Mouse (Mus musculus): ENCODE measurements around the gene Foxd2. TPM values are rescaled to one million over a fixed set of nuclear protein-coding genes. Genes with fewer than 3 reads are reported as not detected.

Foxd2 gene
- polyA plus RNA-seq, 1 experiment from 2014 or later, result 0.05 TPM

- 0 out of 2 replicates have a peak, but pooled peaks cover 4% of the 10 kb centered on the region for H3K27me3 ChIP-seq (replicated peaks; ENCODE audit: control insufficient read depth, insufficient read depth, low read length)
- no peak overlapping the region for H3K27ac ChIP-seq (ENCODE audit: low read depth, low read length)
- H3K4me3 ChIP-seq (ENCODE audit: low read length), result no peak overlapping the region
- 47% methylated on average over 4 of the region's 4 CpGs for WGBS
- H3K4me1 ChIP-seq (ENCODE audit: control insufficient read depth, insufficient read depth, low read depth, low read length), result no peaks in the 10 kb centered on the region
- no peak overlapping the region for H3K9ac ChIP-seq (ENCODE audit: low read depth, low read length)
- H3K4me2 ChIP-seq (ENCODE audit: low read length), result no peak overlapping the region
- ATAC-seq, result no peak
- H3K36me3 ChIP-seq (ENCODE audit: control insufficient read depth, insufficient read depth, low read length), result no peaks in the 10 kb centered on the region
- H3K9me3 ChIP-seq (ENCODE audit: control insufficient read depth, low read length), result no peaks in the 10 kb centered on the region
Observed at GRCm38 (mm10) chr4:114942112-114942511, 33.4 kb upstream of the Foxd2 start.

GRCm38 (mm10) chr4:114941311-114941710 is 32.6 kb upstream of the Foxd2 start:
- no peak overlapping the region for H3K9ac ChIP-seq (ENCODE audit: low read depth, low read length)
- ATAC-seq, result no peak

DNA sequence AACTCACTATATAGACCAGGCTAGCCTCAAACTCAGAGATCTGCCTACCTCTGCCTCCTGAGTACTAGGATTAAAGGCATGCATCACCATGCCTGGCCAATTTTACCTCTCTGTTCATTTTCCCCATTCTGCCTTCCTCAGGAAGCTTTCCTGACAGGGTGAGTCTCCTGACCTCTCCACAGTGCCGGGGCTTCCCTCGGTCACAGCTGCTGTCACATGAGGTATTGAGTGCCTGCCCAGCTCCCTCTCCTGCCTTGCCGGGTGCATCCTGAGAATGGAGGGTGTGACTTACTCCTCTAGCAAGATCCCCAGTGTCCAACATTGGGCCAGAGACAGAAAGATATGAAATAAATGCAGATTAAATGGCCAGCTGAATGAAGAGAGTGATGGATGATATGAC is 29.6 kb upstream of the Foxd2 start:
- H3K4me1 ChIP-seq (ENCODE audit: control insufficient read depth, insufficient read depth, low read depth, low read length), result no peaks in the 10 kb centered on the region
- H3K9ac ChIP-seq (ENCODE audit: low read depth, low read length), result no peak overlapping the region
- H3K4me3 ChIP-seq (ENCODE audit: low read length), result no peak overlapping the region
- peaks cover 3% of the 10 kb centered on the region; the same call in 1 of the 2 replicates for H3K27me3 ChIP-seq (replicated peaks; ENCODE audit: control insufficient read depth, insufficient read depth, low read length)
- no peak overlapping the region for H3K27ac ChIP-seq (ENCODE audit: low read depth, low read length)
- ATAC-seq, result no peak
- no peak overlapping the region for H3K4me2 ChIP-seq (ENCODE audit: low read length)
- WGBS, result 68% methylated on average over 3 of the region's 3 CpGs
- H3K36me3 ChIP-seq (ENCODE audit: control insufficient read depth, insufficient read depth, low read length), result no peaks in the 10 kb centered on the region
- no peaks in the 10 kb centered on the region for H3K9me3 ChIP-seq (ENCODE audit: control insufficient read depth, low read length)

More at GRCm38 (mm10) chr4:114941311-114941710, 32.6 kb upstream of the Foxd2 start:
- Histone ChIP-seq H3K36me3 (ENCODE audit: control insufficient read depth, insufficient read depth, low read length) (no peaks in the 10 kb centered on the region), H3K4me2 (ENCODE audit: low read length) (no peak overlapping the region), H3K27ac (ENCODE audit: low read depth, low read length) (no peak overlapping the region), H3K27me3 (replicated peaks; ENCODE audit: control insufficient read depth, insufficient read depth, low read length) (0 out of 2 replicates have a peak, but pooled peaks cover 4% of the 10 kb centered on the region), H3K4me3 (ENCODE audit: low read length) (no peak overlapping the region), H3K4me1 (ENCODE audit: control insufficient read depth, insufficient read depth, low read depth, low read length) (no peaks in the 10 kb centered on the region), H3K9me3 (ENCODE audit: control insufficient read depth, low read length) (no peaks in the 10 kb centered on the region)
- 81% methylated on average over 4 of the region's 4 CpGs for WGBS

DNA sequence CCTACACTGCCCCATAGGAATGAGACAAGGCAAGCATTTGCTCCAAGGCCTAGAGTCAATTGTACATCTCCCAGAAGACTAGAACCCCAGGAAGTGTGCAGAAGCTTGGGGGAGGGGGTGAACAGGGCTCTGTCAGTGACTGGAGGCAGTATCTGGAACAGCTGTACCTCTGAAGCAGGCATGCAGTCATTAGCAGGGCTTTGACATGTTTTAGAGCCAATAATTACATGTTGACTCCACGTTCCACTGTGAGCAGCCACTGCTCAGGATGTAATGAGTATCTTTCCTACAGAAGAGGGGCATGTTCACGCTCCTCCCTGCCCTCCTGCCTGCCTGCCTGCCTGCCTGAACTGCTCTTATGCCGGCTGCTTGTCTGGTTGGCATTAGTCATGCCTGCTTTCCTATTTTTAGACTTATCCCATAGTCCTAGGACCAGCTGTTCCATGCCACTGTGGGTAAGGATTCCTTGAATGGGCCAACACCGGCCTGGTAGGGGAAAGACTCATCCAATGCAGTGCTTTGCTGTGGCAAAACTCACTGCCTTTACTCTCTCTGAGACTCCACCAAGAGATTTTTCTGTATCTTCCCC is 28.9 kb upstream of the Foxd2 start:
- no peak overlapping the region for H3K9ac ChIP-seq (ENCODE audit: low read depth, low read length)
- no peaks in the 10 kb centered on the region for H3K36me3 ChIP-seq (ENCODE audit: control insufficient read depth, insufficient read depth, low read length)
- no peak for ATAC-seq
- no peaks in the 10 kb centered on the region for H3K9me3 ChIP-seq (ENCODE audit: control insufficient read depth, low read length)
- H3K27me3 ChIP-seq (replicated peaks; ENCODE audit: control insufficient read depth, insufficient read depth, low read length), result peaks cover 3% of the 10 kb centered on the region; the same call in 1 of the 2 replicates
- 55% methylated on average over 4 of the region's 4 CpGs for WGBS
- no peaks in the 10 kb centered on the region for H3K4me1 ChIP-seq (ENCODE audit: control insufficient read depth, insufficient read depth, low read depth, low read length)
- H3K27ac ChIP-seq (ENCODE audit: low read depth, low read length), result no peak overlapping the region
- no peak overlapping the region for H3K4me2 ChIP-seq (ENCODE audit: low read length)
- H3K4me3 ChIP-seq (ENCODE audit: low read length), result no peak overlapping the region

DNA sequence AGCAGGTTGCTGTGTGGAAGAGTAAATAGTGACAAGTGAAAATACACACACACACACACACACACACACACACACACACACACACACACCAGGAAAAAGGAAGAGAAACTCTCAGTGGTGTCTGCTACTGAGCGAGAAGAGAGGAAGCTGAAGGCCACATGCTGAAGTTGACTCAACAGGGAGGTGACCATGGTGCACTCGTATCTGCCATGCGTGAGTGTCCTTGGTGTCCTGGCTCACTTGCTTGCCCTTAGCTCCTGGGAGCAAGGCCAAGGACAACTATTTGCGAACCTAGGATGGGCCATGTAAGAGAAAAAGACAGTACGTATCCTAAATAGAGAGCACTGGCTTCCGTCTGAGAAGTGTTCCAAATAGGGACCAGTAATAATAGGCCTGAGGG is 25.5 kb upstream of the Foxd2 start:
- WGBS, result 88% methylated on average over 6 of the region's 6 CpGs

DNA sequence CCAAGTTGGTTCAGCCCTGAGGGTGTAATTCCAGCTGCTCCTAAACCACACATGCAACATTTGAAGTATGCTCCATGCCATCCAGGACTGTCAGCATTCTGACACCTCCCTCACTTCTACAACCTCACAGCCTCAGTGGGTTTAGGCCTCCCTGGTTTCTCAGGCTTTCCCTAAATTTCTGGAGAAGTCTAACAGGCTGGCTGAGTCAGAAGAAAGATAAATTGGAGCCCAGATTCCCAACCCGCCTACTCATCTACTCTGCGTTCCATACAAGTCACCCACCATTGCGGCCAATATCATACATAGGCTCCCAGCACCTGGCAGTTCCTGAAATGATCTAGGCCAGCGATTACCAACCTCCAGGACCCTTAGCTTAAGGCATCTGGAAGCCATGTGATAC is 24.1 kb upstream of the Foxd2 start:
- H3K9me3 ChIP-seq (ENCODE audit: control insufficient read depth, low read length), result no peaks in the 10 kb centered on the region
- H3K36me3 ChIP-seq (ENCODE audit: control insufficient read depth, insufficient read depth, low read length), result no peaks in the 10 kb centered on the region
- no peak overlapping the region for H3K9ac ChIP-seq (ENCODE audit: low read depth, low read length)
- H3K4me1 ChIP-seq (ENCODE audit: control insufficient read depth, insufficient read depth, low read depth, low read length), result no peaks in the 10 kb centered on the region
- 88% methylated on average over 4 of the region's 4 CpGs for WGBS
- ATAC-seq, result no peak
- peaks cover 7% of the 10 kb centered on the region for H3K27me3 ChIP-seq (replicated peaks; ENCODE audit: control insufficient read depth, insufficient read depth, low read length)
- H3K4me2 ChIP-seq (ENCODE audit: low read length), result no peak overlapping the region
- H3K4me3 ChIP-seq (ENCODE audit: low read length), result no peak overlapping the region
- H3K27ac ChIP-seq (ENCODE audit: low read depth, low read length), result no peak overlapping the region

More for the DNA sequence above, 25.5 kb upstream of the Foxd2 start:
- peaks cover 3% of the 10 kb centered on the region; the same call in 1 of the 2 replicates for H3K27me3 ChIP-seq (replicated peaks; ENCODE audit: control insufficient read depth, insufficient read depth, low read length)
- H3K4me2 ChIP-seq (ENCODE audit: low read length), result no peak overlapping the region
- H3K4me1 ChIP-seq (ENCODE audit: control insufficient read depth, insufficient read depth, low read depth, low read length), result no peaks in the 10 kb centered on the region
- no peaks in the 10 kb centered on the region for H3K36me3 ChIP-seq (ENCODE audit: control insufficient read depth, insufficient read depth, low read length)
- H3K27ac ChIP-seq (ENCODE audit: low read depth, low read length), result no peak overlapping the region
- H3K9ac ChIP-seq (ENCODE audit: low read depth, low read length), result no peak overlapping the region
- no peak for ATAC-seq
- H3K4me3 ChIP-seq (ENCODE audit: low read length), result no peak overlapping the region
- H3K9me3 ChIP-seq (ENCODE audit: control insufficient read depth, low read length), result no peaks in the 10 kb centered on the region

- peaks cover 36% of the 10 kb centered on the region for H3K27me3 ChIP-seq (replicated peaks; ENCODE audit: control insufficient read depth, insufficient read depth, low read length)
- no peak overlapping the region for H3K4me3 ChIP-seq (ENCODE audit: low read length)
- H3K9ac ChIP-seq (ENCODE audit: low read depth, low read length), result no peak overlapping the region
- WGBS, result 21% methylated on average over 15 of the region's 15 CpGs
- peaks cover 12% of the 10 kb centered on the region for H3K4me1 ChIP-seq (ENCODE audit: control insufficient read depth, insufficient read depth, low read depth, low read length)
- no peak overlapping the region for H3K4me2 ChIP-seq (ENCODE audit: low read length)
- no peaks in the 10 kb centered on the region for H3K36me3 ChIP-seq (ENCODE audit: control insufficient read depth, insufficient read depth, low read length)
- no peak for ATAC-seq
- H3K27ac ChIP-seq (ENCODE audit: low read depth, low read length), result no peak overlapping the region
- H3K9me3 ChIP-seq (ENCODE audit: control insufficient read depth, low read length), result no peaks in the 10 kb centered on the region
Observed at GRCm38 (mm10) chr4:114929155-114929554, 20.5 kb upstream of the Foxd2 start.

GRCm38 (mm10) chr4:114925917-114926312 is 17.2 kb upstream of the Foxd2 start, which contains the start of gene Foxe3:
Gene Foxe3 (minus strand): TSS chr4:114926013.
- Histone ChIP-seq H3K4me2 (ENCODE audit: low read length) (peak within 1 kb of the TSS; percentile 60), H3K4me3 (ENCODE audit: low read length) (peak within 1 kb of the TSS; percentile 42), H3K4me1 (ENCODE audit: control insufficient read depth, insufficient read depth, low read depth, low read length) (peaks cover 12% of the 10 kb centered on the region), H3K36me3 (ENCODE audit: control insufficient read depth, insufficient read depth, low read length) (no peaks in the 10 kb centered on the region), H3K9ac (ENCODE audit: low read depth, low read length) (peak within 1 kb of the TSS; percentile 29; the same call in 1 of the 2 replicates), H3K27ac (ENCODE audit: low read depth, low read length) (no peak within 1 kb of the TSS), H3K9me3 (ENCODE audit: control insufficient read depth, low read length) (no peaks in the 10 kb centered on the region), H3K27me3 (replicated peaks; ENCODE audit: control insufficient read depth, insufficient read depth, low read length) (peaks cover 59% of the 10 kb centered on the region)
- ATAC-seq, result no peak
- WGBS, result 2% methylated on average over 20 of the region's 25 CpGs

- H3K9me3 ChIP-seq (ENCODE audit: control insufficient read depth, low read length), result no peaks in the 10 kb centered on the region
- H3K4me1 ChIP-seq (ENCODE audit: control insufficient read depth, insufficient read depth, low read depth, low read length), result peaks cover 12% of the 10 kb centered on the region
- under 1% methylated on average over 87 of the region's 125 CpGs for WGBS
- ATAC-seq, result peak; percentile 74
- no peaks in the 10 kb centered on the region for H3K36me3 ChIP-seq (ENCODE audit: control insufficient read depth, insufficient read depth, low read length)
- H3K9ac ChIP-seq (ENCODE audit: low read depth, low read length), result peak overlapping the region; percentile 29; the same call in 1 of the 2 replicates
- no peak overlapping the region for H3K27ac ChIP-seq (ENCODE audit: low read depth, low read length)
- peaks cover 61% of the 10 kb centered on the region for H3K27me3 ChIP-seq (replicated peaks; ENCODE audit: control insufficient read depth, insufficient read depth, low read length)
- H3K4me2 ChIP-seq (ENCODE audit: low read length), result peak overlapping the region; percentile 60
- peak overlapping the region; percentile 42 for H3K4me3 ChIP-seq (ENCODE audit: low read length)
Observed at GRCm38 (mm10) chr4:114924971-114925916, 16.6 kb upstream of the Foxd2 start.

Data from hindbrain, embryonic 16.5 days (tissue).